Mouse (Mus musculus) ES-Bruce4 (cell line): ENCODE data around the gene Yars. TPM values are rescaled to one million over a fixed set of nuclear protein-coding genes. Genes with fewer than 3 reads are reported as not detected.
A peak's percentile ranks its signal among the peaks of the same experiment; 100 is the strongest.

Source experiments
- H3K27ac ChIP-seq: 2 replicates; pipeline ENCODE4 v1.5.1; 2012; ENCODE audit warnings: low read length, inconsistent platforms; ENCODE audit not compliant: insufficient read depth
- H3K27me3 ChIP-seq: 2 replicates; pipeline ENCODE4 v1.6.1; 2012; ENCODE audit warnings: mild to moderate bottlenecking, low read length, inconsistent platforms; ENCODE audit not compliant: control insufficient read depth, poor library complexity, insufficient read depth, severe bottlenecking
- H3K36me3 ChIP-seq: 2 replicates; pipeline ENCODE4 v1.6.1; 2012; ENCODE audit warnings: inconsistent platforms, mild to moderate bottlenecking, low read length, moderate library complexity; ENCODE audit not compliant: control insufficient read depth, poor library complexity, insufficient read depth, severe bottlenecking
- H3K4me1 ChIP-seq: one replicate; pipeline ENCODE4 v1.8.1; 2011; ENCODE audit warnings: low read length; ENCODE audit not compliant: control insufficient read depth, insufficient read depth
- H3K4me3 ChIP-seq: 2 replicates; pipeline ENCODE4 v1.5.1; 2011; ENCODE audit warnings: low read depth, mild to moderate bottlenecking, low read length
- H3K9ac ChIP-seq: 2 replicates; pipeline ENCODE4 v1.6.1; 2012; ENCODE audit warnings: low read depth, mild to moderate bottlenecking, inconsistent platforms; ENCODE audit not compliant: poor library complexity, severe bottlenecking
- H3K9me3 ChIP-seq: replicated peaks from 2 replicates; pipeline ENCODE4 v1.6.1; 2012; ENCODE audit warnings: mild to moderate bottlenecking, low read length, inconsistent platforms; ENCODE audit not compliant: control insufficient read depth, poor library complexity, insufficient read depth, severe bottlenecking
- CTCF ChIP-seq: IDR thresholded peaks from one replicate; pipeline ENCODE4 v1.8.1; 2011; ENCODE audit warnings: low read depth, low read length
- EP300 ChIP-seq: IDR thresholded peaks from 2 replicates; pipeline ENCODE4 v1.6.1; 2011; ENCODE audit warnings: low read depth, low read length; ENCODE audit not compliant: insufficient read depth
- POLR2A ChIP-seq: IDR thresholded peaks from one replicate; pipeline ENCODE4 v1.8.1; 2011; ENCODE audit warnings: low read length; ENCODE audit not compliant: insufficient read depth
- polyA plus RNA-seq: library from polyadenylated mRNA; stranded (reverse); fragments of >200 nt; gene quantifications from 2 replicates; pipeline ENCODE4 v1.2.4, GENCODE M21; 2011; ENCODE audit warnings: low read depth; ENCODE audit not compliant: missing spikeins, insufficient read depth, insufficient read length

The Yars gene
- polyA plus RNA-seq, 1 experiment = 99.8 TPM

DNA sequence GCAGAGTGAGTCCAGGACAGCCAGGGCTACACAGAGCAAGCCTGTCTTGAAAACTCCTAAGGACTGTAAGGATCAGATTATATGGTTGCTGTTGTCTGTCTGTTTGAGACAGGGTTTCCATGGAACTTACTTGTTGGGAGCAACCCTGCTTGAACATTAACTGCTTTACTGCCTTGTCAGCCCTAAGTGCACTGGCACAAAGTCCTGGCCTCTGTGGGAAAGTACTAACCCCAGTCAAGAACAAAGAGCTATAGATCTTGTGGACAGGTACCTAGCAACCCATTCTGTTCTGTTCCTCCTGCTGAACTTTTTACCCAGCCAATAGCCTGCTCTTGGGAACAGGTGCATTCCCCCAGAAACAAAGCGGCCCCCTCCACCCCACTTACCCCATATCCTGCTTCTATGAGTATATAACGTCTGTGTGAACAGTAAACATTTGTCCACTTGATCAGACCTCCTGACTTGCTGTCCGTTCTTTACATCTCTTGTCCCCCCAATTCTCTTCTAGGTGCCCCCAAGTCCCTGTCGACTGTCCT is 38.2 kb upstream of the Yars start:
- Histone ChIP-seq H3K4me1 (no peaks in the 10 kb centered on the region), H3K9me3 (no peaks in the 10 kb centered on the region), H3K27me3 (no peaks in the 10 kb centered on the region), H3K27ac (no peak overlapping the region), H3K36me3 (peaks cover 10% of the 10 kb centered on the region), H3K9ac (no peak overlapping the region), H3K4me3 (no peak overlapping the region)
- no peak for TF ChIP-seq CTCF
- TF ChIP-seq EP300 = no peak
- TF ChIP-seq POLR2A = no peak

DNA sequence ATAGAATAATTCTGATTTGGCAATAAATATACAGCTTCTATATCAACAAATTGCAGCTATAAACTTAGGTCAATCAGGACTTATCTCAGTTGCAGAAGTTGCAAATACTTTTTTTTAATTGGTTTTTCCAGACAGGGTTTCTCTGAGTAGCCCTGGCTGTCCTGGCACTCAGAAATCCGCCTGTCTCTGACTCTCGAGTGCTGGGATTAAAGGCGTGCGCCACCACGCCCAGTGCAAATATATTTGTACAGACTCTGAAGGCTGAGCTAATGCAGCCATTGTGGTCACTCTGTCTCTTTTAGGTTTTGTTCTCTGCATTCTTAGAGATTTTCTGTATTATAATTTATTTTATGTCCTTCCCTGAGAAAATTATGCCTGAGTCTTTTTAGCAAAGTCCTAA is 32.0 kb upstream of the Yars start:
- no peaks in the 10 kb centered on the region for H3K27me3 ChIP-seq
- TF ChIP-seq EP300 (no peak), POLR2A (no peak), CTCF (no peak)
- no peaks in the 10 kb centered on the region for H3K9me3 ChIP-seq
- H3K4me1 ChIP-seq = no peaks in the 10 kb centered on the region
- 0 out of 2 replicates have a peak, but pooled peaks cover 5% of the 10 kb centered on the region for H3K36me3 ChIP-seq
- H3K9ac ChIP-seq = no peak overlapping the region
- no peak overlapping the region for H3K27ac ChIP-seq
- H3K4me3 ChIP-seq = no peak overlapping the region

DNA sequence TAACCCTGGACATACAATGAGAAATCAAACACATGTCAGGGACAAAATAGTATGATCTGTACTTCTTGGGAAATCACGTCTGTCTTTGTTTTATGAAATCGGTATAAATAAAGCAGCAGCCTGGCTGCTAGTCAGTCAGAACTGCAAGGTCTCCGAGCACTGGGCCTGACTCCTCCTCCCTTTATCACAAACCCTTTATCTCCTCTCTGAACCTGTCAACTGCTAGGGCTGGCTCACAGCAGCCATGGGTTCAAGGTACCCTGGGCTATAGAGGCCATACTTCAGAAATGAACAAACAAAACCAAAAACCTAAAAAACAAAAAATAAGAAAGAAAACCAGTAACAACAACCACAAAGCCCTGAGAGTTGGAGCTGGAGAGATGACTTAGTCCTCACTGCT is 31.0 kb upstream of the Yars start:
- H3K27ac ChIP-seq = no peak overlapping the region
- no peak for TF ChIP-seq POLR2A
- no peak for TF ChIP-seq EP300
- TF ChIP-seq CTCF = no peak
- H3K9ac ChIP-seq = no peak overlapping the region
- H3K27me3 ChIP-seq = no peaks in the 10 kb centered on the region
- H3K36me3 ChIP-seq = 0 out of 2 replicates have a peak, but pooled peaks cover 5% of the 10 kb centered on the region
- no peaks in the 10 kb centered on the region for H3K9me3 ChIP-seq
- H3K4me3 ChIP-seq = no peak overlapping the region
- no peaks in the 10 kb centered on the region for H3K4me1 ChIP-seq

DNA sequence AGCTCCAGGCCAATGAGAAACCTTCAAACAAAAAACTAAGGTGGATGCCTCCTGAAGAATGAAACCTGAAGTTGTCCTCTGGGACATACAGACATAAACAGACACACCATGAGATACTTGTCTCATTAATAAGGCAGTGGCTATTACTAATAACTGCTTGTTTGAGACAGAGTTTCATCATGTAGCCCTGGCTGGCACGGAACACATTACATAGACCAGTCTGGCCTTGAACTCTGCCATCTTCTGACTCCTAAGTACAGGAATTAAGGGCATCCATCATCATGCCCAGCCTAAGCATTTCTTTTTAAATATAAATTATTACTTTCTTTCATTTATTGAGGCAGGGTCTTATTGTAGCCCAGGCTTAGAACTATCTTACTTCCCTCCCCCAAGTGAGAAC is 28.5 kb upstream of the Yars start:
- Histone ChIP-seq H3K9ac (no peak overlapping the region), H3K4me3 (no peak overlapping the region), H3K9me3 (0 out of 2 replicates have a peak, but pooled peaks cover 2% of the 10 kb centered on the region), H3K27ac (no peak overlapping the region), H3K4me1 (no peaks in the 10 kb centered on the region), H3K36me3 (peaks cover 10% of the 10 kb centered on the region), H3K27me3 (no peaks in the 10 kb centered on the region)
- TF ChIP-seq EP300 (no peak), CTCF (no peak), POLR2A (no peak)

DNA sequence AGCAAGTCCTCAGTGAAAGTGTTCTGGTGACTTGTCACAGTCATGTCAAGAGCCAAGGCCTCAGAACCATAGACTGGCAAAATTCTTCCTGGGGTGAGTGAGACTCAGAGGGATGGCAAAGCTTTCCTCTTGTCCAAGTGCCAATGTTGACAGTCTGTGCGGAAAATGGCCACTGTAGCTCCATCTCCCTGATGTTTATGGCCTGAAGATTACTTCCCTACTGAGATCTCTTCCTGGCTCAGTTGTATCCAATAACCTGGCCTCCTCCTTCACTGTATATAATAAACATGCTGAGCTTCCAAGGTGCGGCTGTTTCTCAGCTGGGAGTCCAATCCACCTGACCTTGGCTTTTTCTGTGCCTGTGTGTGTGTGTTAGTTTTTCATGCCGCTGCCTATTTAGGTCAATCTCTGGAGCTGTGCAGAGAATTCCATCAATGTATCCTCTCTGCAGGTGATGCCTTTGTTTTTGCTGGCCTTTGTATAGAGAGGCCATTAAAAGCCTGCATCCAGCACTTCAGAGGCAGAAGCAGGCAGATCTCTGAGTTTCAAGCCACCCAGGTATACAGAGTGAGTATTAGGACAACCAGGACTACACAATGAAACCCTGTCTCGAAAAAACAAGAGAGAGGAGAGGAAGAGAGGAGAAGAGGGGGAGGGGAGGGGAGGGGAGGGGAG is 27.8 kb upstream of the Yars start:
- Histone ChIP-seq H3K9ac (no peak overlapping the region), H3K9me3 (0 out of 2 replicates have a peak, but pooled peaks cover 2% of the 10 kb centered on the region), H3K27me3 (no peaks in the 10 kb centered on the region), H3K4me1 (no peaks in the 10 kb centered on the region), H3K36me3 (peaks cover 10% of the 10 kb centered on the region), H3K27ac (peak overlapping the region; percentile 51), H3K4me3 (no peak overlapping the region)
- TF ChIP-seq CTCF = no peak
- no peak for TF ChIP-seq POLR2A
- no peak for TF ChIP-seq EP300

DNA sequence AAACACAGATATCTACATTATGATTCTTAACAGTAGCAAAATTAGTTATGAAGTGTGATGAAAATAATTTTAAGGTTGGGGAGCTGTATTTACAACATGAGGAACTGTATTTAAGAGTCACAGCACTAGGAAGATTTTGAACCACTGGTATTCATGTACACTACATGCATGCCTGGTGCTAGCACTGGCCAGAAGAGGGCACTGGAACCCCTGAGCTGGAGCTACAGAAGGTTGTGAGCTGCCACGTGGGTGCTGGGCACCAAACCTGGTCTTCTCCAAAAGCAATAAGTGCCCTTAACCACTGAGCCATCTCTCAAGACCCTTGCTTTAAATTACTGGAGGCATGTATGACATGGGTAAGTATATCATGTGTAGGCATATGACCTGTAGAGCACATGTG is 17.0 kb upstream of the Yars start:
- Histone ChIP-seq H3K9ac (no peak overlapping the region), H3K27me3 (no peaks in the 10 kb centered on the region), H3K36me3 (peaks cover 17% of the 10 kb centered on the region), H3K27ac (no peak overlapping the region), H3K4me1 (no peaks in the 10 kb centered on the region), H3K4me3 (no peak overlapping the region), H3K9me3 (no peaks in the 10 kb centered on the region)
- TF ChIP-seq CTCF (peak; percentile 67), POLR2A (no peak), EP300 (no peak)
